Mouse (Mus musculus) limb, embryonic 11.5 days (tissue): Measurements from ENCODE around the gene Bpifb5. TPM values are rescaled to one million over a fixed set of nuclear protein-coding genes. Genes with fewer than 3 reads are reported as not detected.
"Not testable (repeated sequence)": the region's sequence is repeated elsewhere in the genome, so short reads cannot be mapped to it uniquely, and the experiment has no call there.

Experiments used
- ATAC-seq: fragments of 200-750 bp; cut with Nextera tagmentation; 2 replicates; pipeline ENCODE4 v1.8.0; 2017; ENCODE audit warnings: low read depth; ENCODE audit not compliant: insufficient number of reproducible peaks, low FRiP score, low TSS enrichment
- DNase-seq: peaks from one replicate; pipeline ENCODE4 v3.0.0-alpha.2; 2015; ENCODE audit warnings: low spot score
- H3K27ac ChIP-seq: fragments of 300-500 bp; sonication (generic); replicated peaks from 2 replicates; pipeline ENCODE4 v1.5.1; 2014; ENCODE audit warnings: low read depth, mild to moderate bottlenecking, low read length
- H3K27me3 ChIP-seq: fragments of 300-500 bp; sonication (generic); 2 replicates; pipeline ENCODE4 v1.6.1; 2014; ENCODE audit warnings: mild to moderate bottlenecking, low read length, mixed read lengths; ENCODE audit not compliant: control insufficient read depth, insufficient read depth
- H3K36me3 ChIP-seq: fragments of 300-500 bp; sonication (generic); 2 replicates; pipeline ENCODE4 v1.6.1; 2014; ENCODE audit warnings: mild to moderate bottlenecking, low read length, moderate library complexity, mixed read lengths; ENCODE audit not compliant: control insufficient read depth, insufficient read depth
- H3K4me1 ChIP-seq: fragments of 300-500 bp; sonication (generic); 2 replicates; pipeline ENCODE4 v1.6.1; 2014; ENCODE audit warnings: low read length, mixed read lengths; ENCODE audit not compliant: control insufficient read depth, insufficient read depth
- H3K4me2 ChIP-seq: fragments of 300-500 bp; sonication (generic); 2 replicates; pipeline ENCODE4 v1.6.1; 2014; ENCODE audit warnings: low read depth, mild to moderate bottlenecking, moderate library complexity; ENCODE audit not compliant: severe bottlenecking
- H3K4me3 ChIP-seq: fragments of 300-500 bp; sonication (generic); 2 replicates; pipeline ENCODE4 v1.5.1; 2014; ENCODE audit warnings: low read depth, low read length
- H3K9ac ChIP-seq: fragments of 300-500 bp; sonication (generic); 2 replicates; pipeline ENCODE4 v1.6.1; 2014; ENCODE audit warnings: mild to moderate bottlenecking, low read length
- H3K9me3 ChIP-seq: fragments of 300-500 bp; sonication (generic); 2 replicates; pipeline ENCODE4 v1.6.1; 2016; ENCODE audit warnings: low read length; ENCODE audit not compliant: control insufficient read depth
- WGBS: fragments of 180-500 bp; shearing (Covaris S2); extraction: QIAGEN DNeasy Blood & Tissue Kit; methylation state at CpG from one replicate; pipeline ENCODE4 v1.1.7; 2014; 5-methylcytosine and 5-hydroxymethylcytosine counted together
- polyA plus RNA-seq: library from polyadenylated mRNA; unstranded; fragments of >200 nt; fragmentation: Nextera tagmentation; extraction: Ambion mirVana; gene quantifications from 2 replicates; pipeline ENCODE4 v1.2.1, GENCODE M21; 2014

The Bpifb5 gene
- 0.09 TPM in 1 of 2 replicates, not detected in the other for polyA plus RNA-seq

DNA sequence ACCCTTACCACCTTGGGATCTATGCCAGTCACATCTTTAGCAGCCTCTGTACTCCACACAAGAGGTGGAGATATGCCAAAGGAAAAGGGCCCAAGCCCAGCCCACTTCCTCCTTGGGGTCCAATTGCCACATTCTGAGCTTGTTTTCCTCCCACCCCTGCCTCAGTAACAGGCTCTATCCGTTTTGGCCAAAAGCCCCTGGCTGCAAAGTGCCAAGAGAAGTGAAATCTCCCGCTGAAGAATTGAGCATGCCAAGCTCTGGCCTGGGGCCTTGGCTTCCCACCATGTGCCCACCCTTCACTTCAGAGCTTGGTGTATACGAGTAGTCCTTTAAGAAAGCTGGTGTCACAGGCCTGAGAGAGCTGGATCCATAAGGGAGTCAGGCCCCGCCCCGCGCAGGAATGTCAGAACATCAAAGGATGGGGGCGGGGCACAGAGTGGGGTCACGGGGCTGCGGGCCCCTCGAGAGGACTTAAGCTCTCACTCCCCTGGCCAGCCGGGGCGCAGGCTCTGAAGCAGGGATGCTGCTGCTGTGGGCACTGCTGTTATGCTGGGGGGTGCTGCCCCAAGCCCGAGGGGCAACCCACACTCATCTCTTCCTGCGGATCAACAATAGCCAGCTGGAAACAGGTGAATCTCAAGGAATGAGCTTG, at the start of gene Bpifb5:
TSS of gene Bpifb5 (plus strand) at position 478 of the 652 bp plus-strand sequence.
- Histone ChIP-seq H3K27me3 (no peaks in the 10 kb centered on the region), H3K36me3 (no peaks in the 10 kb centered on the region), H3K4me3 (no peak within 1 kb of the TSS), H3K4me2 (peak within 1 kb of the TSS; percentile 17; the same call in 1 of the 2 replicates), H3K9me3 (no peaks in the 10 kb centered on the region), H3K9ac (no peak within 1 kb of the TSS), H3K4me1 (peaks cover 10% of the 10 kb centered on the region), H3K27ac (no peak within 1 kb of the TSS)
- ATAC-seq (peak; percentile 52), DNase-seq (peak; percentile 72)
- 2% methylated on average over 14 of the region's 14 CpGs for WGBS

DNA sequence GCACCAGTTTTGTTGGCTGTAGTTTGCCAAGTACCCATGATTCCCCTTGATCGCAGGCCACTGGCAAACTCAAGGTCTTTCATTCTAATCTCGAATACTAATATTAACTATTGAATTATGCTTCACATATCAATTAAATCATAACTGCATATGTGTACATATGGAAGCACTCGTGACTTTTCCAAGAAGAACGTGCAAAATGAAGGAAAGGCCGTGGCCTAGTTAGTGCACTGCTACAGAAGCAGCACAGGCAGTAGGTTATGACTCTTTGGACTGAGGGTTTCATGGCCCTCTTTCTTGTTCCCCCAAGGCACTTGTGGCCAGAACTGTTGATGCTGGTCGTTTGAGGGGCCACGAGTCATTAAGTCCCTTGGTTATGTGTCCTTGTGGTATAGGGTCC, 41.6 kb upstream of the Bpifb5 start:
- H3K4me3 ChIP-seq, H3K27ac ChIP-seq, DNase-seq, ATAC-seq, H3K9ac ChIP-seq, H3K9me3 ChIP-seq, H3K4me2 ChIP-seq, H3K4me1 ChIP-seq, H3K27me3 ChIP-seq, H3K36me3 ChIP-seq: not testable (repeated sequence)
- whole genome bisulfite sequencing, result 84% methylated on average over 7 of the region's 7 CpGs

GRCm38 (mm10) chr2:154183061-154183460, 40.5 kb upstream of the Bpifb5 start:
- not testable (repeated sequence) for H3K27me3 ChIP-seq, H3K4me2 ChIP-seq, H3K4me3 ChIP-seq, DNase-seq, H3K4me1 ChIP-seq, H3K9me3 ChIP-seq, H3K36me3 ChIP-seq, H3K27ac ChIP-seq, ATAC-seq, H3K9ac ChIP-seq
- 80% methylated on average over 4 of the region's 4 CpGs for WGBS

- no peak overlapping the region for H3K9ac ChIP-seq
- no peak for ATAC-seq
- H3K27ac ChIP-seq, result no peak overlapping the region
- no peak overlapping the region for H3K4me3 ChIP-seq
- no peaks in the 10 kb centered on the region for H3K27me3 ChIP-seq
- no peaks in the 10 kb centered on the region for H3K9me3 ChIP-seq
- 90% methylated on average over 6 of the region's 6 CpGs for WGBS
- H3K4me1 ChIP-seq, result no peaks in the 10 kb centered on the region
- DNase-seq, result no peak
- H3K4me2 ChIP-seq, result no peak overlapping the region
- no peaks in the 10 kb centered on the region for H3K36me3 ChIP-seq
These were observed 38.2 kb upstream of the Bpifb5 start for GRCm38 (mm10) chr2:154185319-154185718.

DNA sequence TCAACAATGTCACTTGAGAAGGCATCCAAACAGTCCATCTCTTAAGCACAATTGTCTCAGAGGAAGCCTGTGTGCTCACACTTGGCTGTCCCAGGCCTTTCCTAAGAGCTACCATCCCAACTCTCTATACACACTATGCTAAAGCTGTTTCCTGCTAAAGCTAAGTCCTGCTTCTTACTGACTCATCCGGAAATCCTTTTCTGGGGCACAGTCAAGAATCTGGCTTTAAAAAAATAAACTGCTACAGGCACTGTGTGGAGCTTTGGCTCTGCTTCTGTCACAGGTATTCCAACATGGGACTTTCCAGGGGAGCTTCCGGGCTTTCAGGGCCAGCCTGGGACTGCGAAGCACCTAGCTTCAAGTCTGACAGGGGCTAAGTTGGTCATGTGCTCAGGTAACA, 37.8 kb upstream of the Bpifb5 start:
- WGBS, result 87% methylated on average over 3 of the region's 3 CpGs
- Histone ChIP-seq H3K27ac (no peak overlapping the region), H3K27me3 (no peaks in the 10 kb centered on the region), H3K36me3 (no peaks in the 10 kb centered on the region), H3K4me1 (no peaks in the 10 kb centered on the region), H3K9me3 (no peaks in the 10 kb centered on the region), H3K4me2 (no peak overlapping the region), H3K4me3 (no peak overlapping the region), H3K9ac (no peak overlapping the region)
- no peak for ATAC-seq
- no peak for DNase-seq

DNA sequence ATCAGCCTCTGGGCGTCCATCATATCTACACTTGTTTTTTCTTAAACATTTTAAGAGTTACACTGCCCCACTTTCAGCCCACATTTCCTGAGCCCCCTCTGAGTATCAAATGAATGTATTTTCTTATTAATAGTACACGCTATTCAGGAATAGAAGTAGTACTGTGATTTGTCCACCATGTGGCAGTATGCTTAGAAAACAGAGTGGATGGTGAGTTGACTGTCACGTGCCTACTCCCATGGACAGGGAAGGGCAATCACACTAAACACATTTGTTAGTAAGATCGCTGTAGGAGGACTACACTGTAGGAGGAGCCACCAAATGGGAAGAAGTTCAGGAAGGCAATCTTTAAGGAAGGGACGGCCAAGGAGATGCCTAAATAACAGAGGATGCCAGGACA, 36.1 kb upstream of the Bpifb5 start:
- no peaks in the 10 kb centered on the region for H3K9me3 ChIP-seq
- H3K4me1 ChIP-seq, result no peaks in the 10 kb centered on the region
- H3K4me2 ChIP-seq, result no peak overlapping the region
- H3K27me3 ChIP-seq, result no peaks in the 10 kb centered on the region
- no peak overlapping the region for H3K4me3 ChIP-seq
- H3K27ac ChIP-seq, result no peak overlapping the region
- DNase-seq, result no peak
- ATAC-seq, result no peak
- no peaks in the 10 kb centered on the region for H3K36me3 ChIP-seq
- no peak overlapping the region for H3K9ac ChIP-seq
- 38% methylated on average over 5 of the region's 5 CpGs for WGBS

DNA sequence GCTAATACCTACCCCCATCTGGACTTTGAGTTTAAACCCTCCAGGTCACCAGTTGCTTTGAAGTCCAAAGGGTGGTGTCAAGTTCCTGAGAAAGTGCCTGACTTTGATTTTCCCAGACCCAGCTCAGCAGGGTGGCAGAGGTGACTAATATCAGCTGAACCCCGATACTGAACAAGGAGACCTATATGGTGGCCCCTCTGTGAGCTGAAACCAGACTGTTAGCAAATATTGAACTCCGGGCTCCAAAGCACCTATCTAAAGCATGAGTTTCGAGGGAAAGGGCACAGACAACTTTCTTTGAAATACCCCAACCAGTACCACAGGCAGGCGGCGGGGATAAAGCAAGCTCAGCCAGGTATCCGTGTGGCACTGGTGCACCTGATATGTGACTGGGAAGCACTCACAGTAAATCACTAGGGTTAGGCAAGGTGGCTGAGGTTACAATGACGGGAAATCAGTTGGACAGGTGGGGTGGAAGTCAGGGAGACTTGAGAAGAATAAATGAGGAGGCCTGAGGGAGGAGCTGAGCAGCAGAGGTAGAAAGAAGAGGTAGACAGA, 33.6 kb upstream of the Bpifb5 start:
- WGBS, result 67% methylated on average over 7 of the region's 7 CpGs
- H3K36me3 ChIP-seq, result no peaks in the 10 kb centered on the region

GRCm38 (mm10) chr2:154190546-154191258, 32.8 kb upstream of the Bpifb5 start, which contains the start of gene Bpifb1:
Bpifb1 (plus strand) TSS chr2:154190818.
- Histone ChIP-seq H3K27ac (no peak within 1 kb of the TSS), H3K36me3 (no peaks in the 10 kb centered on the region)

More for the DNA sequence above, 33.6 kb upstream of the Bpifb5 start:
- H3K9ac ChIP-seq, result no peak overlapping the region
- H3K27me3 ChIP-seq, result no peaks in the 10 kb centered on the region
- no peaks in the 10 kb centered on the region for H3K9me3 ChIP-seq
- H3K4me1 ChIP-seq, result no peaks in the 10 kb centered on the region
- no peak overlapping the region for H3K4me2 ChIP-seq
- no peak overlapping the region for H3K4me3 ChIP-seq
- no peak overlapping the region for H3K27ac ChIP-seq
- DNase-seq, result no peak
- no peak for ATAC-seq

More at GRCm38 (mm10) chr2:154190546-154191258, 32.8 kb upstream of the Bpifb5 start, which contains the start of gene Bpifb1:
- Histone ChIP-seq H3K9me3 (no peaks in the 10 kb centered on the region), H3K4me2 (no peak within 1 kb of the TSS), H3K4me1 (no peaks in the 10 kb centered on the region), H3K9ac (no peak within 1 kb of the TSS), H3K27me3 (no peaks in the 10 kb centered on the region), H3K4me3 (no peak within 1 kb of the TSS)
- WGBS, result 89% methylated on average over 11 of the region's 11 CpGs
- no peak for DNase-seq
- no peak for ATAC-seq
